Mouse (Mus musculus) liver, postnatal 0 days (tissue): ENCODE results near the gene Soga1. TPM values are rescaled to one million over a fixed set of nuclear protein-coding genes. Genes with fewer than 3 reads are reported as not detected.

Experiments
- ATAC-seq: fragments of 200-750 bp; cut with Nextera tagmentation; 2 replicates; pipeline ENCODE4 v1.8.0; 2017; ENCODE audit warnings: mild to moderate bottlenecking, moderate library complexity
- DNase-seq: peaks from one replicate; pipeline ENCODE4 v3.0.0-alpha.2; 2016
- H3K27ac ChIP-seq: fragments of 300-500 bp; sonication (generic); 2 replicates; pipeline ENCODE4 v1.5.1; 2014; ENCODE audit warnings: antibody characterized with exemption, moderate library complexity, mild to moderate bottlenecking, low read depth
- H3K27me3 ChIP-seq: fragments of 300-500 bp; sonication (generic); 2 replicates; pipeline ENCODE4 v1.6.1; 2014; ENCODE audit warnings: low read length, control low read depth, mixed read lengths; ENCODE audit not compliant: insufficient read depth
- H3K36me3 ChIP-seq: fragments of 300-500 bp; sonication (generic); replicated peaks from 2 replicates; pipeline ENCODE4 v1.6.1; 2014; ENCODE audit warnings: mild to moderate bottlenecking, control low read depth, low read length, moderate library complexity, mixed read lengths; ENCODE audit not compliant: insufficient read depth
- H3K4me1 ChIP-seq: fragments of 300-500 bp; sonication (generic); 2 replicates; pipeline ENCODE4 v1.6.1; 2014; ENCODE audit warnings: antibody characterized with exemption, mild to moderate bottlenecking, control low read depth; ENCODE audit not compliant: insufficient read depth
- H3K4me2 ChIP-seq: fragments of 300-500 bp; sonication (generic); 2 replicates; pipeline ENCODE4 v1.6.1; 2014; ENCODE audit warnings: low read depth, mild to moderate bottlenecking, low read length, moderate library complexity, mixed read lengths
- H3K4me3 ChIP-seq: fragments of 300-500 bp; sonication (generic); 2 replicates; pipeline ENCODE4 v1.5.1; 2014; ENCODE audit warnings: low read depth, low read length
- H3K9ac ChIP-seq: fragments of 300-500 bp; sonication (generic); replicated peaks from 2 replicates; pipeline ENCODE4 v1.6.1; 2014; ENCODE audit warnings: mild to moderate bottlenecking, moderate library complexity
- H3K9me3 ChIP-seq: fragments of 300-500 bp; sonication (generic); 2 replicates; pipeline ENCODE4 v1.6.1; 2016; ENCODE audit warnings: mild to moderate bottlenecking, control low read depth, low read length, mixed read lengths
- CTCF ChIP-seq: sonication (generic); IDR thresholded peaks from 2 replicates; pipeline ENCODE4 v1.5.1; 2016; ENCODE audit warnings: antibody characterized with exemption, low read depth
- EP300 ChIP-seq: IDR thresholded peaks from 2 replicates; pipeline ENCODE4 v1.6.1; 2016; ENCODE audit warnings: antibody characterized with exemption, low read depth, mild to moderate bottlenecking
- WGBS: fragments of 180-500 bp; shearing (Covaris S2); extraction: QIAGEN DNeasy Blood & Tissue Kit; methylation state at CpG from one replicate; pipeline ENCODE4 v1.1.7; 2014; ENCODE audit not compliant: insufficient replicate concordance; 5-methylcytosine and 5-hydroxymethylcytosine counted together
- polyA plus RNA-seq: library from polyadenylated mRNA; unstranded; fragments of >200 nt; fragmentation: Nextera tagmentation; extraction: Ambion mirVana; gene quantifications from 2 replicates; pipeline ENCODE4 v1.2.1, GENCODE M21; 2015

Gene Soga1
- polyA plus RNA-seq, 1 experiment from 2014 or later: 1.0 TPM

GRCm38 (mm10) chr2:157068701-157069354 lies 10.2 kb downstream of the Soga1 start:
- peak overlapping the region; percentile 62; the same call in 1 of the 2 replicates for H3K27ac ChIP-seq
- ATAC-seq (no peak), DNase-seq (no peak)
- no peaks in the 10 kb centered on the region for H3K9me3 ChIP-seq
- no peak overlapping the region for H3K4me2 ChIP-seq
- no peaks in the 10 kb centered on the region for H3K27me3 ChIP-seq
- H3K4me3 ChIP-seq: no peak overlapping the region
- WGBS: 75% methylated on average over 14 of the region's 14 CpGs
- H3K36me3 ChIP-seq: no peaks in the 10 kb centered on the region
- H3K4me1 ChIP-seq: peaks cover 56% of the 10 kb centered on the region
- TF ChIP-seq EP300 (no peak), CTCF (no peak)
- H3K9ac ChIP-seq: no peak overlapping the region

- H3K27ac ChIP-seq: no peak overlapping the region
These were observed 12.2 kb downstream of the Soga1 start for GRCm38 (mm10) chr2:157066731-157067430.

DNA sequence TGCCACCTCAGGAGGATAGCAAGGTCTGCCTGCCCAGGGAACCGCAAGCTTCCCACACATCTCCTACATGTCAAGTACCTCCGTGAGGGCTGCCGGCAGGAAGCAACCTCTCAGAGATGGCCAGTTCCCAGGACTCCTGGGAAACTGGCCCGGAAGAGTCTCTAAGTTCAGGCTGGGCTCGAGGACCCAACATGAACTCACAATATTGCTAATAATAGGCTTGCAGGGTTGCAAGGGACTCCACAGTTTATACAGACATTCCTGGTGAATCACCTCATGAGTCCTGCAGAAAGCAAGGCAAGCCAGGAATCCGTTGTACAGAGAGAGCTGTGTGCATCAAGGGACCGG lies 13.2 kb downstream of the Soga1 start:
- TF ChIP-seq CTCF: no peak
- TF ChIP-seq EP300: no peak
- Histone ChIP-seq H3K9me3 (no peaks in the 10 kb centered on the region), H3K9ac (no peak overlapping the region), H3K27me3 (no peaks in the 10 kb centered on the region), H3K4me2 (no peak overlapping the region), H3K36me3 (no peaks in the 10 kb centered on the region), H3K27ac (no peak overlapping the region), H3K4me3 (no peak overlapping the region), H3K4me1 (peaks cover 44% of the 10 kb centered on the region)
- 66% methylated on average over 7 of the region's 7 CpGs for WGBS
- ATAC-seq (no peak), DNase-seq (no peak)

More at GRCm38 (mm10) chr2:157066731-157067430, 12.2 kb downstream of the Soga1 start:
- no peaks in the 10 kb centered on the region for H3K36me3 ChIP-seq
- no peak overlapping the region for H3K4me2 ChIP-seq
- no peak for TF ChIP-seq EP300
- no peak for TF ChIP-seq CTCF
- 66% methylated on average over 7 of the region's 7 CpGs for WGBS
- DNase-seq: no peak
- H3K4me1 ChIP-seq: peaks cover 55% of the 10 kb centered on the region
- no peak overlapping the region for H3K9ac ChIP-seq
- H3K27me3 ChIP-seq: no peaks in the 10 kb centered on the region
- no peaks in the 10 kb centered on the region for H3K9me3 ChIP-seq
- ATAC-seq: no peak
- H3K4me3 ChIP-seq: no peak overlapping the region

DNA sequence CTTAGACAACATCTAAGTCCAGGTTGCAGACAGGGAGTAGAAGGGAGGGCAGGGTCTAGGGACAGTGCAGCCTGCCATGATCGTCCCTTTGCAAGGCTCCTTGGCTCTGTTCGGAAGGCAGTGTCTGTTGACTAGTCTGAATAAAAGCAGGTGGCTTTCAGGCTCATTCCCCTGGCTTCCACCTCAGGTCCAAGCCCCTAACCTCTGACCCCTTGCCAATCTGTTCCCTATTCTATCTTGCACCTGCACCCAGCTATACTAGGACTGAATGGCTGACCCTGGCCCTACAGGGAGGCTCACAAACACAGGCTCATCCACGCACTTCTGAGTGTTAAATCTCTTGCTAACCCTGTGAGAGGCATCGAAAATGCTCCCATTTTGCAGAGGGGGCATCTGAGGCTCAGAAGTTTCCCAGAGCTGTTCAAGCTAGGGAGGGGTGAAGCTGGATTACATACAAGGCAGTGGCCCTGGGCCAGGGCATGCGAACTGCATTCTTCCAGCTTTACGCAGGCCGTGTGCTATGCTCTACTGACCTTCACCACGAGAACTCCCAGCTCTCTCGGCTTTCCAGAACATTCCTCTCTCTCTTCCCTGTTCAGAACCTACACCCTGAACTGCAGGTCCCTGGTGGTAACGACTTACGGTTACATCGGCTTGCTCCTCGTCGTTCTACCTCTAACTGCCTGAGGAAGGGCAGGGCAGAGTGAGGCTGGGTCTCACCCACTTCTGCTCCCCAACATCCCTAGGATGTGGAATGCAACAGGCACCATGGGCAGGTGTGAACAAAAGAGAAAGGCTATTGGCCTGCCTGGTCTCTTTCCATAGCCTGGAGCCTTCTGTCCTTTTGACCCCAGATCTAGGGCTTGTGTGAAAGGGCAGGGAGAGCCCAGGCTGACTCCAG lies 13.8 kb downstream of the Soga1 start:
- no peak overlapping the region for H3K4me2 ChIP-seq
- ATAC-seq: no peak
- TF ChIP-seq EP300 (no peak), CTCF (no peak)
- 79% methylated on average over 14 of the region's 14 CpGs for WGBS
- H3K36me3 ChIP-seq: no peaks in the 10 kb centered on the region
- no peak overlapping the region; the same call in 1 of the 2 replicates for H3K9ac ChIP-seq
- no peak for DNase-seq
- H3K27ac ChIP-seq: peak overlapping the region; percentile 76; the same call in 1 of the 2 replicates
- no peak overlapping the region for H3K4me3 ChIP-seq
- peaks cover 38% of the 10 kb centered on the region for H3K4me1 ChIP-seq
- no peaks in the 10 kb centered on the region for H3K27me3 ChIP-seq
- H3K9me3 ChIP-seq: no peaks in the 10 kb centered on the region

DNA sequence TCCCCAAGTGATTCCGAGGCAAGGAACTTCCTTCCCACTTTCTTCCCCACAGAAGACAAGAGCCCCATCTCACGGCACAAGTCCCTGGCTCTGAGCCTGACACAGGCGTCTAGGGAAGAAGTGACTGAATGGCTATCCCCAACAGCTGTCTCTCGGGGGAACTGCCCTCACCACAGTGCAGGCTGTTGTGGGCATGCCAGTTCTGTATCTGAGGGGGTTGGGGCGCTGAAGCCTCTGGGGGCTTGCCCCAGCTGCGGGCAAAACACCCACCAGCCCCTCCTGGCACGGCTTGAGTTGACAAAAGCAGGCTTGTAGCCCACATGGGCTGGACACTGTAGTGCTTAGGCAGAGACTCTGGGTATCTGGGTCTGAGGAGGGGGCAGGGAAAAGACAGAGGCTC lies 14.9 kb downstream of the Soga1 start:
- WGBS: 28% methylated on average over 7 of the region's 7 CpGs
- no peak overlapping the region for H3K4me2 ChIP-seq
- TF ChIP-seq CTCF (no peak), EP300 (no peak)
- H3K27me3 ChIP-seq: no peaks in the 10 kb centered on the region
- no peak overlapping the region for H3K9ac ChIP-seq
- peak overlapping the region; percentile 76 for H3K27ac ChIP-seq
- no peak overlapping the region for H3K4me3 ChIP-seq
- ATAC-seq (peak; percentile 24; the same call in 1 of the 2 replicates), DNase-seq (no peak)
- no peaks in the 10 kb centered on the region for H3K9me3 ChIP-seq
- no peaks in the 10 kb centered on the region for H3K36me3 ChIP-seq
- peaks cover 28% of the 10 kb centered on the region for H3K4me1 ChIP-seq

GRCm38 (mm10) chr2:157063241-157063700 lies 15.8 kb downstream of the Soga1 start:
- H3K27ac ChIP-seq: no peak overlapping the region; the same call in 1 of the 2 replicates
- peak; percentile 54 for ATAC-seq
- no peaks in the 10 kb centered on the region for H3K36me3 ChIP-seq
- H3K4me2 ChIP-seq: no peak overlapping the region
- H3K4me3 ChIP-seq: no peak overlapping the region
- H3K4me1 ChIP-seq: peaks cover 29% of the 10 kb centered on the region
- no peak overlapping the region for H3K9ac ChIP-seq
- H3K9me3 ChIP-seq: no peaks in the 10 kb centered on the region
- no peaks in the 10 kb centered on the region for H3K27me3 ChIP-seq
- no peak for TF ChIP-seq EP300
- TF ChIP-seq CTCF: no peak
- 32% methylated on average over 4 of the region's 4 CpGs for WGBS
- peak; percentile 57 for DNase-seq
